Mouse (Mus musculus) thymus, postnatal 14 days (tissue): Measurements from ENCODE around the gene Ccdc148.

Experiments used
- DNase-seq: peaks from one replicate; pipeline ENCODE4 v3.0.0; 2021

Ccdc148 gene

DNA sequence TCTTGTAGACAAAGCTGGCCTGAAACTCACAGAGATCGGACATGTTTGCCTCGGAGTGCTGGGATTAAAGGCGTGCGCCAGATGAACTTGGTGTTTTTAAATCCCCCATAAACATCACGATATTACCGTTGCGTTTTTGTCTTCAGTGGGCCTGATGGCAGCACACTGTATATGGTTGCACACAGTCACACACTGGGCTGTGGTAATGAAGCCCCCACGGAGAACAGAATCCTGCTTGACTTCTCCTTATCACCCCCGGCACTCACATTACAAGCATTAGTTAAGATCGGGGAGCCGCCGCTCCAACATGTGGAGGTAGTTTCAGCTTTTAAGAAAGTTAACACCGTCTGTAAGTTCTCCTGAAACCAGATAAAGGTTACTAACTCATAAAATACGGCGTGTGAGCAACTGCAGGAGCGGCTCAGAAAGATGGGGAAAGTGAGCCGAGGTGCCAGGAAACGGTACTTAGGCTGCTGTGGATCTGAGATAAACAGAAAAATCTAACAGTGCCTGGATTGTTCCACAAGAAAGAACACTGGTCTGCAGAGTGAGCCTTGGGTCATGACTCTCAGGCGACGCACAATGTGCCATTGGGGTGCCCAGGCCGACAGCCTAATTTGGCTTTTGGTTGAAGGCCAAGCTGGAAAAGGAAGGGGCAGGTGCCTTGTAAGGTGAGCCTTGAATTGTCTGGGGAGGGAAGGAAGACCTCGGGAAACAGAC lies 117.0 kb downstream of the Ccdc148 start:
- DNase-seq = no peak

- DNase-seq = no peak
Measured at GRCm38 (mm10) chr2:59042616-59043015, 117.9 kb downstream of the Ccdc148 start.

GRCm38 (mm10) chr2:59036433-59036832 lies 124.0 kb downstream of the Ccdc148 start:
- no peak for DNase-seq

GRCm38 (mm10) chr2:59035206-59035605 lies 125.3 kb downstream of the Ccdc148 start:
- no peak for DNase-seq

DNA sequence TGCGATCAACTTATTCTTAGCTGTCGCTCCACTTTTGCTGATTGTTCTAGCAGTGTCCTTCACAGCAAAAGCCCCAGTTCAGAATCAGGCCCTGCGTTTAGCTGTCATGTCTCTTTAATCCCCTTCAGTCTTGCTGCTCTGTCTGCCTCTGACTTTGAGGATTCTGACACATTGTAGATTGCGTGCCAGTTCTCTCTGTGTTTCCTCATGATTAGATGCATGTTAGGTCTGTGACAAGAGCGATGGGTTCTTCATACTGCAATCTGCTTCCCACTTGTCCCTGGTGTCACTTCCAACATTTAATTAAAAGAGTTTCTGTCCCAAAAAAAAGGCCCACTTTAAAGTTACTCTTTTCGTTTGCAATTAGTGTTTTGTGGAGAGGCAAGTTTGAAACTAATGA lies 126.2 kb downstream of the Ccdc148 start:
- DNase-seq = no peak

- no peak for DNase-seq
Measured at GRCm38 (mm10) chr2:59024558-59024957, 135.9 kb downstream of the Ccdc148 start.

GRCm38 (mm10) chr2:59007356-59007755 lies 153.1 kb downstream of the Ccdc148 start:
- DNase-seq = no peak

- DNase-seq = no peak
Measured at GRCm38 (mm10) chr2:59006567-59007340, 153.7 kb downstream of the Ccdc148 start.

DNA sequence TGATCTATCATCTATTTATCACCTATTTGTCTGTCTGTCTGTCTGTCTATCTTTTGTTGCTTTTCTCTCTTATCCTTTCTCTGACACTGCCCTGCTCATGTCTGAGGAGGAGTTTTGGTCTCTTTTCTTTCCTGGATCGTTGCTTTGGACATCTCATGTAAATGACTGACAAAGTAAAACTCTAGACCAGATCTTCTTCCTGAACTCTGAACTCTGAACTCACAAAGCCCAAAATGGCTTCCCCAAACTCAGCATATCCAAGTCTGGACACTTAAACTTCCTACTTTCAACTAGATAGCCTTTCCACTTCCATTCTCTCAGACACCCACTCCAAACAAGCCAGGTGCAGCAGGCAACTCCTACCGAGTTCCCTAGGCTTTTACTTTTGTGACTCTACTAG lies 163.3 kb downstream of the Ccdc148 start:
- DNase-seq = no peak

DNA sequence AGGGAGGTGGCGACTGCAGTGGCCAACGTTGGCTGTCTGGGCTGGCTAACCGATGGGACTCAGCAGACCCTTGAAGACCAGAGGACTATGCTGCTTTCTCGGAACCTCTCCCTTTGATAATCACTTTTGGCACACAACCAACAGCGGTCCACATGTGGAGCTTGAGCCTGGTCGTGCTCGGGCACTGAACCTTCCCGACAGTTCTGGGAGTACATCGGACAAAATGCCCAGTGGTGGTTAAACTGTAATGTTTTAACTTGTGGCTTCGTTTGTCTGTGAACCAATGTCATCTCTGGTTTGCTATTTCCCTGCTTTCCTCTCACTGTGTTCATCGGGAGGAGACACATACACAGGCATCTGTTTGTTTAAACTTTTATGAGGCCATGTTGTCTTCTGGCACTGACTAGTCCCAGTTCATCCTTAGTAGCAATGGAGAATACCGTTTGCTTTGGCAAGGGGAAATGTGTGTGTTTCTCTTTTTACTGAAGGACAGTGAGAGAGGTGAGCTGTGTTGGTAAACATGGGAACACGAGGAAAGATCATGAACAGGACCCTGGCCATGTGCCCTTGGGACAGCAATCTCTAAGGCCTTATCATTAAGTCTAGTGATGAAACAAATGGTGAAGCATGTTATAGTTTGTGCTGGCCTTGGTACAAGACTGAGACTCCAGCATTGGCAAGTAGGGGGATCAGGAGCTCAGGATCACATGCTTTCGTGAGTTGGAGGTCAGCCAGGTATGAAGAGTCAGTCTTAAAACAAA lies 167.9 kb downstream of the Ccdc148 start:
- DNase-seq = no peak

- no peak for DNase-seq
Measured at GRCm38 (mm10) chr2:58978095-58978494, 182.4 kb downstream of the Ccdc148 start.

- no peak for DNase-seq
Measured at GRCm38 (mm10) chr2:58971507-58972275, 188.8 kb downstream of the Ccdc148 start.

DNA sequence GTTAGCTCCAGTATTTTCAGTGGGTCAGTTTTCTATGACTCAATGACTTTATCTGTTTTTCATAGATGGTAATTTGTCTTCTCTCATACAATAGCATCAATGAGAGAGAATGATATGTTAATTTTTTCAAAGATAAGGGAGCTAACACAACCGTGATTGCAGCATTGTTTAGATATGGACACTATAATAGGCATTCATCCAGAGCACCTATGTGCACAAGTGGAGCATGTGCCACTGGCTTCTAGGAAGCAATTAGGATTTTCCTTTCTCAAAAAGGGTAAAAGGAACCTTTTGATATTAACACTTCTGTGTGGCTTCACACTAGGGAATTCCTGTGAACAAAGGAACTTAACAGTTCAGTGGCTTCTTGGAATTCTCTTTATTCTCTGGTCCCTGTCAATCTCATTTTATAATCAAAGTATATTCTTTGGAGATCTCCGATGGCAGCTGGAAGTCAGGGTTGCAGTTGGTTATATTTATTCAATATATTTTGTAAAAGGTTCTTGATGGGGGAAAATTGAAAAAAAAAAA lies 203.6 kb downstream of the Ccdc148 start:
- no peak for DNase-seq

DNA sequence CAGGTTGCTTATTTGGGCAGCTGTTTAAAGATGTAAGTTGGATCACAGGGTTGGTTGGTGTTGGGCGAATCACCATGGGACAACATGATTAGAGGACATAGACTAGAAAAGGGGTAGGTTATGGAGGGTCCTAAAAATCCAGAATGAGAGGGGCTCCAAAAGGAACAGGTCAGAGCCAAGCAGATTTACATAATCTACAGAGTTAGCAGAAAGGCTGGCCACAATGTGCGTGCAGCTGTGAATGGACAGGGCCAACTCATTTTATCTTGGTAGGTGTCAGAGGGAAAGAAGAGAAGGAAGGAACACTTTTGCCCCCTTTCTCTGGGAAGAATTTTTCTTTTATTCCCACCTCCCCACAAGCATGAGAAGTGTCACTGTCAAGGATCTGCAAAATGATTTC lies 204.1 kb downstream of the Ccdc148 start:
- DNase-seq = no peak

DNA sequence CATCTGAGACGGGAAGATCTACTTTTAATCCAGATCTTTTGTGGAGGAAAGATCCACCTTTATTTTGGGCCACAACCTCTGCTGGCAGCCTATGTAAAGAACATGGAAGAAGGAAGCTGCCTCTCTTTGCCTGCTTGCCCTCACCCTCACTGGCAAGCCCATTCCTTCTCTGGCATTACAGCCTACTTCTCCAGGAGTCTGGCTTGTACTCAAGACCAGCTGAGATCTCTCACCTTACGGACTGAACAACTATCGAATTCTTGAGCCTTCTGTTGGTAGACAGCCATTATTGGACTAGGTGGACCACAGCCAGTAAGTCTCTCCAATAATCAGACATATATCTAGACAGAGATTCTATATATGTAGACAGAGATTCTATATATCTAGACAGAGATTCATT lies 208.4 kb downstream of the Ccdc148 start:
- DNase-seq = no peak

DNA sequence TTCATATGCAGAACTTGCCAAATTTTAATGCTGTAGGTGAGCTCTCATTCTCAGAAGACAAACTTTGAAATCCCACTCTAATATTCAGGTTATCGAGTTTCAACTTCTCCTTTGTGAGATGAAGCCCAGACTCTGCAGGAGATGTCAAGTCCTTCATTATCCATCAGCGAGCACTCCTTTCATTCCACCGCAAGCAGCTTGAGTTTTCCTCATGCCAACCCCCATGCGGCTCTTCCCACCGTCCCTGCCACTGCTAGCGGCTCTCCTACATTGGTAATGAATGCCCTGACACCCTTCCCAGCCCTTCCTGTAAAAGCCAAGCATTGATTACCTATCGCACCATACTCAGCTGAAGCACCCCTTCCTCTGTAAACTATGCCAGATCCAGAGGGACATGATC lies 211.7 kb downstream of the Ccdc148 start:
- no peak for DNase-seq

DNA sequence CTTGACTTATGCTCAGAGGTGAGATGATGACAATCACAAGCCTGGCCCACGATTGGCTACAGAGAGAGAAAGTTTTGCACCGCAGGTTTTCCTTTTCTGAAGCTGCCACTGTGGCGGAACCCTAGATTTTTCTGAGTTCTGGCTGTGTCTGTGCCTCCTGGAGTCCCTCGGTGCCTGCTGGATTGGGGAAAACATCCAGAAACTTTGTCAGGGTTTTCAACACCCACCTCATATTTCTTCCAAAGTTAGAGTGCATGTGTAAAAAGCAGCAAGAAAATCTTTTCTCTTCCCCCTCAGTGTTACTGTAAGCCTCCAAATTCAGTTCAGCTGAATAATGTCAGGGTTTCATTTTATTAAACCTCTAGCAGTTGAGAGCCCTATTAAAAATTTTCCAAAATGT lies 219.1 kb downstream of the Ccdc148 start:
- no peak for DNase-seq

DNA sequence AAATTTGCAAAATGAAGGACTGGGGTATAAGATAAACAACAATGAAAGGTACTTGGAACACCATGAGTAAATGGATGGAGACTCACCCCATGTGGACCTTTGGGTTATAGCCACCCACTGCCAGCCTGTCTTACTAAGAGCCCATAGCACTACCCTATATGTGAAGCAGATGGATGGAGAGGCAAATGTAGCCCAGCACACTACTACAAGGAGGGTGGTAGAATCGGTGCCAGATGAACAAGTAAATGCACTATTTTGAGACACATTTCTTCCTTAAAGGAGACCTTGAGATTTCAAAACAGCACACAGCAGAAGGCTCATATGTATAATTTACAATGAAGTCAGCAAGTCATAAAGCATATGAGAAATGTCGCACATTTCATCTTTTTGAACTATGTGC lies 234.9 kb downstream of the Ccdc148 start:
- no peak for DNase-seq

DNA sequence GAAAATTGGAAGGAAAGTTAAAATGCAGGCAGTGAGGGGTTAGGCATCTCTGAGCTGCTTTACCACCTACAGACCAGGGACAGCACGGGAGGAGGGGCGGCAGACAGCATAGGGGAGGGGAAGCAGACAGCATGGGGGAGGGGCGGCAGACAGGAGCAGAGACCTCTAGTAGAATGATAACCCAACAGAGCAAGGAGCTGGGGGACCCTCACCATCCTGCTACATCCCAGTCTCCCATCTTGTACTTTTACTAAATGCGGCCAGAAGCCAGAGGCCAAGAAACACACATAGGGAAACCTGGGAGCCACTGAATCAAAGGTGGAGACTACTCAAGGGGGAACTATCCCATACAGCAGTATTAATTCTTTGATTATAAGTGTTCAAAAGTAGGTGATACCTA lies 242.1 kb downstream of the Ccdc148 start:
- no peak for DNase-seq

DNA sequence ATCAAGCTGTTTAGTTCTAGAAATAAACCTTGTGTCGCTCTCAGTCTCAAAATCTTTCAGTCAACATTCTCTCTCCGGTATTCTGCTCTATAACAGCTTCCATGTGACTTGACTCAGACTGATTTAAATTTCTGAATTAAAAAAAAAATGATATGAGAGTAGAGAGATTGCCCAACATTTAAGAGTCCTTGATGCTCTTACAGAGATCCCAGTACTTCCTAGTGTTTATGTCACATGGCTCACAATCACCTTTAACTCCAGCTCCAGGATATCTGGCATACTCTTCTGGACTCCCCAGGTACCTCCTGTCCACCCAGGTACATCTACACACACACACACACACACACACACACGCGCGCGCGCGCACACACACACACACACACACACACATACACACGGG lies 248.1 kb downstream of the Ccdc148 start:
- DNase-seq = no peak

DNA sequence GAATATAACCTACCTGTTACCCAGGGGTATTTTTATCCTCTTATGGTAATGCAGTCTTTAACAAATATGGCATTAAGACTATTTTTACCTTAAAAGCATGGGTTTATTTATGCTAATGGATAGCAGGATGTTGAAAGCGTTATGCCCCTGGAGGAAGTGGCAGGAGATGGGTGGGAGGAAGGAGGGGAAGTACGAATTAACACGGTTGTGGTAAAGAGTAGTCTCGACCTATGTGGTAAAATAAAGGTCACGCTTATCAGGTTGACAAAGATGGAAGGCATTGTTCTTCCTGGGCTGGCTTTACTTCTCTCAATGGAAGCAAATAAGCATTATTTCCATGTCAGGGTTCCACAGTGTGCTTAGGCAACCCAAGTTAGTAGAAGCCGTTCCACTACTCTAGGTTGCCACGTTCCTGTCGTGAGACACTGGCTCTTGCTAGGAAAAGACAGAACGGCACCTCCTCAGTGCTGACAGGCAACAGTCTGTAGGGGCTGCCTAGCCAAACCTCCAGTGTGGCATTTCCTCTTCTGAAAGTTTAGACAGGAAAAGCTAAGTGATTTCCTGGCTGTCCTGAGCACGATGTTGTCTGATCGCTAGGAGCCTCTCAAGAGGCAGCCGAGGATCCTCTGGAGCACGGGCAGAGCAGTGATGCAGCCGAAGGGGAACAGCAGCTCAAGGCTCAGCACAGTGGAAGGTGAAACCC lies 253.5 kb downstream of the Ccdc148 start:
- DNase-seq = peak; percentile 23

DNA sequence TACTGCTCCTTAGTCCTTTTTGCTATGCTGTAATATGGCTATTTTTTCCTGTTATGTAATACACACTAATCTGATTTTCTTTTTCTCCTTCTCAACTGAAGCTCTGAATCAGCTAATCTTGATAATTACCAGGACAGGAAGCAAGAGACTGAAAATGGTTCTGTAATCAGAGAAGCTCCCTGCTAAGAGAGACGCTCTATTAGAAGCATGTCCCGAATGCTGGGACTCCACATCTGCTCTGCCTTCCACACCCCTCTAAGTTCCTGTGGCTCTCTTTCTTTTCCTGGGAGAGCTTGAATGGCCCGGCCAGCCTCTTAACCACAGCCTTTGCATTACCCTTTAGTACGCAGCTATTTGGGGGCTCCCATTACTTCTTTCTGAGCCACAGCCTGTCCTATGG lies 255.4 kb downstream of the Ccdc148 start:
- no peak for DNase-seq
